Comparison of ENCODE assay signal across 20 mouse cellular contexts in the genomic region with DNA sequence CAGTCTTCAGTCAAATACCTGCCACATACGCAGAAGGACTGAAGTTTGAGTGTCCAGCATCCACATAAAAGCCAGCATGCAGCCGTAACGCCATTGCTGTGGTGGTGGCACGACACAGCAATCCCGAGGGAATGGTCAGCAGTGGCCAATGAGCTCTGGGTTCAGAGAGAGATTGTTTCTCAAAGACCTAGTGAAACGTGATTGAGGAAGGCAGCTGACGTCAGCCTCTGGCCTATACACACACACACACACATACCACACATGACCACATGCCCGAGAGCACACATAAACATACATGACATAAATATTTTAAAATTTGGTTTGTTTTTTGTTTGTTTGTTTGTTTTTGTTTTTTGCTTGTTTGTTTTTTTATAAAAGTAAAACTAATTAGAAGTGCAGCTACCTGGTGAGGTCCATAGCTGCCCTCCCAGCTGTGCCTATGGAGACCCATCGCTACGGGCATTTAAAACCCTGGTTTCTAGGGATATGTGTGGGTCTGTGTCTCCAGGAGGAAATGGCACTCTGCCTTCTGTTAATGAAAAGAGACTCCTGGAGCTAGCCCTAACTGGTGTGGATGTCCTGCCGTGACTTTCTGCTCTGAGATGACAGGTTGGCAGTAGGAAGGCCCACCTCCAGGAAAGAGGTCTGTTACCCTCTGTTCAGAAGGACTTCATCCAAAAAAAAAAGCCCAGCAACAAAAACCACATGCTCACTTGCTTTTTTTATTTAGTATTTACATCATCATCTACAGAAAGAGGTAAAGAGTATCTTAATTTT.
A peak's percentile ranks its signal among the peaks of the same experiment; 100 is the strongest.
DNase-seq lines count a peak whose midpoint lies in the region; ATAC-seq and TF ChIP-seq lines count a peak whose summit lies in the region.
"Had no signal": no experiment of that assay in that cellular context is flagged by ENCODE, and none has a peak within 500 bp of the region (broad histone marks: within the 10 kb centered on the region; RNA-seq: fewer than 3 reads in every experiment).

No protein-coding gene starts in this region.

- no peaks in the 10 kb centered on the region for H3K27me3 ChIP-seq in hindbrain, postnatal 0 days (ENCODE audit: insufficient read depth, low read length)
- H3K27me3 ChIP-seq in hindbrain, embryonic 10.5 days (ENCODE audit: insufficient read depth, poor library complexity, severe bottlenecking): no peaks in the 10 kb centered on the region
- H3K27me3 ChIP-seq in embryonic facial prominence, embryonic 13.5 days: no peaks in the 10 kb centered on the region
- H3K27me3 ChIP-seq: heart, embryonic 13.5 days; hindbrain, embryonic 12.5 days; liver, embryonic 12.5 days; megakaryocyte, embryonic 14.5 days; midbrain, embryonic 13.5 days had no signal

- WGBS in hindbrain, postnatal 0 days: 68% methylated on average over 11 of the region's 11 CpGs
- WGBS in hindbrain, embryonic 10.5 days: 79% methylated on average over 11 of the region's 11 CpGs
- WGBS in embryonic facial prominence, embryonic 13.5 days: 73% methylated on average over 11 of the region's 11 CpGs

- H3K4me1 ChIP-seq in hindbrain, postnatal 0 days (ENCODE audit: insufficient read depth, low read length): no peaks in the 10 kb centered on the region
- H3K4me1 ChIP-seq in hindbrain, embryonic 10.5 days (replicated peaks): 0 out of 2 replicates have a peak, but pooled peaks cover 3% of the 10 kb centered on the region
- H3K4me1 ChIP-seq in embryonic facial prominence, embryonic 13.5 days: peaks cover 46% of the 10 kb centered on the region
- H3K4me1 ChIP-seq: heart, embryonic 13.5 days; hindbrain, embryonic 12.5 days; liver, embryonic 12.5 days; midbrain, embryonic 13.5 days had no signal

- H3K9ac ChIP-seq in hindbrain, postnatal 0 days (replicated peaks; ENCODE audit: low read length): no peak overlapping the region
- no peak overlapping the region for H3K9ac ChIP-seq in embryonic facial prominence, embryonic 13.5 days
- H3K9ac ChIP-seq: forebrain, postnatal 0 days; heart, embryonic 13.5 days; hindbrain, embryonic 12.5 days; liver, embryonic 12.5 days; midbrain, embryonic 13.5 days had no signal

- no peaks in the 10 kb centered on the region for H3K36me3 ChIP-seq in hindbrain, postnatal 0 days (ENCODE audit: insufficient read depth, low read length)
- peaks cover 49% of the 10 kb centered on the region for H3K36me3 ChIP-seq in hindbrain, embryonic 10.5 days
- peaks cover 24% of the 10 kb centered on the region for H3K36me3 ChIP-seq in embryonic facial prominence, embryonic 13.5 days

- H3K4me3 ChIP-seq in hindbrain, postnatal 0 days (ENCODE audit: low read length): no peak overlapping the region
- no peak overlapping the region for H3K4me3 ChIP-seq in hindbrain, embryonic 10.5 days
- no peak overlapping the region for H3K4me3 ChIP-seq in embryonic facial prominence, embryonic 13.5 days
- H3K4me3 ChIP-seq: forebrain, embryonic 10.5 days; heart, embryonic 13.5 days; hindbrain, embryonic 12.5 days; liver, embryonic 12.5 days; megakaryocyte, embryonic 14.5 days; midbrain, embryonic 13.5 days had no signal

- no peak overlapping the region for H3K27ac ChIP-seq in hindbrain, postnatal 0 days
- H3K27ac ChIP-seq in hindbrain, embryonic 10.5 days: no peak overlapping the region
- H3K27ac ChIP-seq in embryonic facial prominence, embryonic 13.5 days: peak overlapping the region; percentile 48; the same call in 1 of the 2 replicates
- H3K27ac ChIP-seq: forebrain, embryonic 10.5 days; heart, embryonic 13.5 days; hindbrain, embryonic 12.5 days; liver, embryonic 12.5 days; midbrain, embryonic 13.5 days had no signal

- DNase-seq in hindbrain, postnatal 0 days (ENCODE audit: low spot score): no peak
- no peak for DNase-seq in hindbrain, embryonic 10.5 days (ENCODE audit: low spot score)
- peak; percentile 53 for DNase-seq in cerebellum, adult 11-12 months
- peak; percentile 63 for DNase-seq in cerebellum, adult 9-10 months
- no peak for DNase-seq in layer of hippocampus, postnatal 25 days (ENCODE audit: extremely low spot score in 1 of 2, low spot score in 1 of 2)
- no peak for DNase-seq in urinary bladder, postnatal 4 days (ENCODE audit: low spot score in 2 of 2)
- DNase-seq: adrenal gland, adult 2 months; forebrain, postnatal 0 days; gastrocnemius, postnatal 14 days; heart, adult 18-20 months; heart, postnatal 14 days; lung, adult 2 months; lung, postnatal 14 days had no signal

- no peak for TF ChIP-seq CTCF in hindbrain, postnatal 0 days (IDR thresholded peaks at IDR 0.05; ENCODE audit: low read depth)

- no peaks in the 10 kb centered on the region for H3K9me3 ChIP-seq in hindbrain, postnatal 0 days (ENCODE audit: low read length)
- H3K9me3 ChIP-seq in hindbrain, embryonic 10.5 days: peaks cover 12% of the 10 kb centered on the region
- 0 out of 2 replicates have a peak, but pooled peaks cover 6% of the 10 kb centered on the region for H3K9me3 ChIP-seq in embryonic facial prominence, embryonic 13.5 days
- H3K9me3 ChIP-seq: forebrain, embryonic 10.5 days; liver, embryonic 12.5 days; megakaryocyte, embryonic 14.5 days; midbrain, embryonic 13.5 days had no signal

- ATAC-seq in hindbrain, postnatal 0 days: peak; percentile 62; the same call in 1 of the 2 replicates
- ATAC-seq in embryonic facial prominence, embryonic 13.5 days (ENCODE audit: insufficient number of reproducible peaks, insufficient read depth, low FRiP score, low TSS enrichment, low read depth): no peak
- ATAC-seq: forebrain, postnatal 0 days; liver, embryonic 12.5 days; midbrain, embryonic 13.5 days had no signal

- H3K4me2 ChIP-seq in hindbrain, postnatal 0 days (ENCODE audit: low read depth, low read length): no peak overlapping the region
- no peak overlapping the region for H3K4me2 ChIP-seq in embryonic facial prominence, embryonic 13.5 days
- H3K4me2 ChIP-seq: heart, embryonic 13.5 days; hindbrain, embryonic 12.5 days; liver, embryonic 12.5 days; midbrain, embryonic 13.5 days had no signal

Comparison
In these comparisons a context has a peak if more than half of its experiments do, and no peak if none do; other contexts are left out.
1. DNase-seq: peak in cerebellum, adult 11-12 months (single experiment) and cerebellum, adult 9-10 months (single experiment); none in hindbrain, postnatal 0 days (single experiment), hindbrain, embryonic 10.5 days (single experiment), layer of hippocampus, postnatal 25 days (0 of 2) and urinary bladder, postnatal 4 days (0 of 2).